Mouse (Mus musculus): ENCODE data around the gene Gm16253.

DNA sequence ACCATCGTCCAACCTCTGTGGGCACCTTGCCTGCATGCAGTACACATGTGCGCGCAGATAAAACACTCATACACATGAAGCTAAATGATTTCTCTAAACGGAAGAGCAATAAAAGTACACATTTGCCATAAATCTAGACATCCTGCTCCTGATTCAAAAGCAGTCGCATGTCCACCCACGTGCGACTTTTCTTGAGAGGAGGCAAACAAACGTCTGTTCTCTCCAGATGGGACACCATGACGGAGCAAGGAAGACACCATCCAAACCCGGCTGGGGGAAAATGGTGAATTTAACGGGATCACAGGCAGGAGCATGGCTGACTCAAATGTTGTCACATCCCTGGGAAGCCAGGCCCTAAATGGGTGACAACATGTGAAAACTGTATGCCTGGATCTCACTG, 33.4 kb upstream of the Gm16253 start:
- no peak for TF ChIP-seq POLR2A (IDR thresholded peaks at IDR 0.05; ENCODE audit: extremely low read depth, insufficient read depth, low read length)
- no peak for TF ChIP-seq CTCF (IDR thresholded peaks at IDR 0.05; ENCODE audit: low read depth, low read length)
